Mouse (Mus musculus) adrenal gland, adult 2 months (tissue): ENCODE results near the gene U2af1l4. TPM values are rescaled to one million over a fixed set of nuclear protein-coding genes. Genes with fewer than 3 reads are reported as not detected.
A peak's percentile ranks its signal among the peaks of the same experiment; 100 is the strongest.

Source experiments
- DNase-seq: peaks from one replicate; pipeline ENCODE4 v3.0.0; 2021
- microRNA-seq, 2 experiments: library from miRNA; unstranded; fragments of <30 nt; microRNA quantifications; one replicate each; pipeline ENCODE4 v1.2.0; 2021
- polyA plus RNA-seq: library from polyadenylated mRNA; depleted of rRNA; stranded (reverse); fragments of >200 nt; gene quantifications from 2 replicates; pipeline ENCODE4 v1.2.3, GENCODE M21; 2012; rRNA removed
- total RNA-seq, 2 experiments: library from RNA; stranded (reverse); gene quantifications; 2 replicates each; pipeline ENCODE4 v1.2.3; 2021

The U2af1l4 gene
- total and polyA plus RNA-seq, 3 experiments: 73.3 to 92.5 (median 92.3) TPM

DNA sequence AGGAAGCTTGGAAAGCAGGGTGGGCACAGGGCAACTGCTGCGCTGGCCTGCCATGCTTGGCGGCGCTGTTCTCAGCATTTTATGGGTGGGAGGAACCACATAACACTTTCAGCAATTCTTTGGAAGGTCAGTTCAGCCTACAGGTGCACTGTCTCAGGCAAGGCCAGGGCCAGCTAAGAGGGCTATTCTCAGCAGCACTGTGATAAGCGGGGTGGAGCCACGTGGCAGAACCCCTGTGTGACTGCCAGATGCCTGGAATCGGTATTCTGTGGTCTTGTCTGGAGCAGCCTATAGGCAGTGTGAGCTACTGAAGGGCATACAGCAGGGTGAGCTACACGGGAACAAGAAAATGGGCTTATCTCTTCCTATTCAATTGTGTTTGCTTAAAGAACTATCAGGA is 46.9 kb downstream of the U2af1l4 start:
- DNase-seq: no peak

DNA sequence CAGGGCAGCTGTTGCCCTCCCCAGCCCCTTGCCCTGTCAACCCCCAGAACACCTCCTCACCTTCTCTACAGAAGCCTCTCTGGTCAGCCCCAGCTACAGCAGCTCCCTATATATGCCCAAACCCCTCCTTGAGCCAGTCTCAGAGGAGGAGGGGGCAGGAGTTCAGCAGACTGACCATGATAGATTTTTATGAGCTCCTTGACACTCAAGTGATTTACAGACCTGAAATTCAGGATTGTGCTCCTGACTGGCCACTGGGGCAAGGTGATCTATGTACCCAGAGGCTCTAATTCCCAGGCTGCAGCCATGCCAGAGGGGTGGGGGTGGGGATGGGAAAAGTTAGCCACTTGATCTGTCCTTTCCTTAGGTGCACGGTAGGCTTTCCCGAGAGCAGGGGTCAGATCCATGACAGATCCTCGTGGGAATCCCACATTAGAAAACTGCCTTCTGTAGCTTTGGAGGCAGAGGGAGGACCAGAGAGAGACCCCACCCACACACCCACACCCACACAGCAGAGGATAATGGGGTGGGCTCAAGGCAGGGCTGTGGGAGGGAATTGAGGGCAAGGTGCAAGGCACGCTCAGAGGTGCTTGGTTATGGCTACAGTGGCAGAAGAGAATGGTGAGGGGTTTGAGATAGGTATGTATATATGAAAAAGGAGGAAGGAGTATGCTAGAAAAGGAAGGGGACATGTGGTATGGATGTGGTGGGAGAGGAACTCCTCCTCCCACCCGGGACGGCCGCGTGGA is 49.7 kb downstream of the U2af1l4 start, which contains the start of gene Upk1a:
Gene Upk1a (minus strand): TSS at position 194 of the 749 bp plus-strand sequence.
- DNase-seq: no peak

DNA sequence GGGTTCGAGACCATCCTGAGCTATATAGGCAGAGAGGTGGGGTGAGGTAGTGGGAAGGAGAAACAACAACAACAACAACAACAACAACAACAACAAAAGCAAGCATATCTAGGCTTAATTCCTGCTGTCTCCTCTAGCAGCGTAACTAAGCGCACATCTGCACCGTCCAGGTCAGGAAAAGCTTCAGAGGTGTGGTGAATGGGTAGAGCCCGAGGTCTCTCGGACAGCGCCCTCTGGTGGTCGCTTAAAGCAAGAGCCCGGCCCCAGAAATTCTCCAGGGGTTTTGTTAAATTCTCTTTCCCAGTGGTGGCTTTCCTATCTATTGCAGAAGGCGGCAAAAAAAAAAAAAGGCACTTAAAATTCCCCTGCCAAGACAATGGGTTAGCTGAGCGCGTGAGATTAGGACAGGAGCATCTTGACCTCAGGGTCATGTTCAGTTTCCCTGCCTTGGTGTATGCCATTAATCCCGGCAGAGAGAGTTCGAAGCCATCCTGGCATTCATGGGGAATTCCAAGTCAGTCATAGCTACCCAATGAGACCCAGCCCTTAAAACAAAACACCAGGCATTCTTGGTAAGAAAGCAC is 50.5 kb downstream of the U2af1l4 start:
- peak; percentile 62 for DNase-seq

DNA sequence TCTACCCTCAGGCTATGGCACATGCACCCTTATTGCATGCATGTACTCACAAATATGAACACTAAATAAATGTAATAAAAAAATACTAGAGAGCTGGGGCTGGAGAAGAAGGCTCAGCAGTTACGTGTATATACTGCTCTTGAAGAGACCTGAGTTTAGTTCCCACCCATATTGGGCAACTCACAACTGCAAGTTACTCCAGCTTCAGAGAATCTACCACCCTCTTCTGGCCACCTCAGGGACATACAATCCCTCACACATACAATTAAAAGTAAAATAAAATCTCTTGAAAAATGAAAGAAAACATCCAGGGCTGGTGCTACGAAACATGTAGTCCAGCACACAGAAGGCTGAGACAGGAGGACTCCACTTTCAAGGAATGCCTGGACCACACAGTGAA is 51.4 kb downstream of the U2af1l4 start:
- DNase-seq: no peak

Small RNA genes lying within 50 kb of the gene (microRNA-seq; reads per million reads assigned to microRNA genes)
- 0.44 to 1.7 reads per million in 2 experiments for gene Gm38670
- 0.41 to 0.66 reads per million in 2 experiments for gene Mir3569

Other genes with a start within 250 kb of the U2af1l4 start
Only the 30 nearest of the 33 such genes appear.
- gene Lrfn3, start 200.5 kb upstream of the U2af1l4 start, total RNA-seq: 10 to 100 TPM in 1 of 2 experiments, 1 to 10 TPM in 1; 8.2 to 11.9 TPM
- 32.9 and 37.6 TPM in 2 replicates for gene Lrfn3, start 200.5 kb upstream of the U2af1l4 start, polyA plus RNA-seq
- 10 to 100 TPM; 34.7 to 41.9 TPM for gene Tyrobp, start 149.5 kb upstream of the U2af1l4 start, total RNA-seq
- 73.3 and 87.9 TPM in 2 replicates for gene Tyrobp, start 149.5 kb upstream of the U2af1l4 start, polyA plus RNA-seq
- gene Hcst, start 143.4 kb upstream of the U2af1l4 start, total RNA-seq: 1 to 10 TPM; 1.2 to 2.0 TPM
- gene Hcst, start 143.4 kb upstream of the U2af1l4 start, polyA plus RNA-seq: 6.3 and 7.9 TPM in 2 replicates
- gene Nfkbid, start 141.6 kb upstream of the U2af1l4 start, total RNA-seq: 1 to 10 TPM; 1.1 to 1.3 TPM
- gene Nfkbid, start 141.6 kb upstream of the U2af1l4 start, polyA plus RNA-seq: 3.7 and 4.1 TPM in 2 replicates
- gene Aplp1, start 117.8 kb upstream of the U2af1l4 start, total RNA-seq: 10 to 100 TPM; 22.7 to 43.2 TPM
- 37.7 and 54.1 TPM in 2 replicates for gene Aplp1, start 117.8 kb upstream of the U2af1l4 start, polyA plus RNA-seq
- not detected for gene Kirrel2, start 105.6 kb upstream of the U2af1l4 start, total RNA-seq
- not detected in 2 replicates for gene Kirrel2, start 105.6 kb upstream of the U2af1l4 start, polyA plus RNA-seq
- not detected for gene Nphs1, start 105.0 kb upstream of the U2af1l4 start, total RNA-seq
- not detected in 2 replicates for gene Nphs1, start 105.0 kb upstream of the U2af1l4 start, polyA plus RNA-seq
- gene Prodh2, start 69.7 kb upstream of the U2af1l4 start, total RNA-seq: under 1 TPM in 1 of 2 experiments, not detected in 1; 0.86 TPM
- gene Prodh2, start 69.7 kb upstream of the U2af1l4 start, polyA plus RNA-seq: 0.10 TPM in 1 of 2 replicates, not detected in the other
- gene Arhgap33, start 28.2 kb upstream of the U2af1l4 start, total RNA-seq: 1 to 10 TPM; 2.2 to 3.1 TPM
- gene Arhgap33, start 28.2 kb upstream of the U2af1l4 start, polyA plus RNA-seq: 20.3 and 23.2 TPM in 2 replicates
- gene Hspb6, start 11.1 kb upstream of the U2af1l4 start, total RNA-seq: 10 to 100 TPM; 22.4 to 38.7 TPM
- gene Hspb6, start 11.1 kb upstream of the U2af1l4 start, polyA plus RNA-seq: 96.2 and 110 TPM in 2 replicates
- 1 to 10 TPM; 6.8 to 7.0 TPM for gene Proser3, start 11.0 kb upstream of the U2af1l4 start, total RNA-seq
- gene Proser3, start 11.0 kb upstream of the U2af1l4 start, polyA plus RNA-seq: 10.4 and 10.8 TPM in 2 replicates
- gene Lin37, start 3.5 kb upstream of the U2af1l4 start, total RNA-seq: 10 to 100 TPM; 43.7 to 71.4 TPM
- gene Lin37, start 3.5 kb upstream of the U2af1l4 start, polyA plus RNA-seq: 47.5 and 53.5 TPM in 2 replicates
- 1 to 10 TPM; 3.6 to 4.8 TPM for gene Gm49396, start within 50 bp of the U2af1l4 start, total RNA-seq
- gene Gm49396, start within 50 bp of the U2af1l4 start, polyA plus RNA-seq: 0.93 and 1.7 TPM in 2 replicates
- gene Psenen, start 326 bp downstream of the U2af1l4 start, total RNA-seq: 100 to 1,000 TPM; 185 to 190 TPM
- gene Psenen, start 326 bp downstream of the U2af1l4 start, polyA plus RNA-seq: 88.6 and 123 TPM in 2 replicates
- gene Igflr1, start 2.1 kb downstream of the U2af1l4 start, total RNA-seq: 1 to 10 TPM; 3.0 to 3.8 TPM
- 6.9 and 10.1 TPM in 2 replicates for gene Igflr1, start 2.1 kb downstream of the U2af1l4 start, polyA plus RNA-seq
- gene Kmt2b, start 25.4 kb downstream of the U2af1l4 start, total RNA-seq: 10 to 100 TPM; 28.5 to 41.4 TPM
- 50.2 and 50.4 TPM in 2 replicates for gene Kmt2b, start 25.4 kb downstream of the U2af1l4 start, polyA plus RNA-seq
- under 1 TPM in 1 of 2 experiments, not detected in 1; 0.46 TPM for gene Zbtb32, start 35.6 kb downstream of the U2af1l4 start, total RNA-seq
- 0.44 and 0.45 TPM in 2 replicates for gene Zbtb32, start 35.6 kb downstream of the U2af1l4 start, polyA plus RNA-seq
- under 1 TPM in 1 of 2 experiments, not detected in 1; 0.21 TPM for gene Upk1a, start 49.5 kb downstream of the U2af1l4 start, total RNA-seq
- gene Upk1a, start 49.5 kb downstream of the U2af1l4 start, polyA plus RNA-seq: 1.3 and 1.5 TPM in 2 replicates
- gene Cox6b1, start 62.9 kb downstream of the U2af1l4 start, total RNA-seq: 1,000 to 10,000 TPM; 1,292 to 2,642 TPM
- 223 and 275 TPM in 2 replicates for gene Cox6b1, start 62.9 kb downstream of the U2af1l4 start, polyA plus RNA-seq
- gene Etv2, start 72.6 kb downstream of the U2af1l4 start, total RNA-seq: not detected
- not detected in 2 replicates for gene Etv2, start 72.6 kb downstream of the U2af1l4 start, polyA plus RNA-seq
- gene Rbm42, start 87.0 kb downstream of the U2af1l4 start, total RNA-seq: 10 to 100 TPM; 78.0 to 81.9 TPM
- gene Rbm42, start 87.0 kb downstream of the U2af1l4 start, polyA plus RNA-seq: 125 and 139 TPM in 2 replicates
- 10 to 100 TPM in 1 of 2 experiments, 1 to 10 TPM in 1; 6.2 to 10.7 TPM for gene Haus5, start 101.7 kb downstream of the U2af1l4 start, total RNA-seq
- 6.3 and 6.9 TPM in 2 replicates for gene Haus5, start 101.7 kb downstream of the U2af1l4 start, polyA plus RNA-seq
- gene Pmis2, start 108.3 kb downstream of the U2af1l4 start, total RNA-seq: not detected
- not detected in 2 replicates for gene Pmis2, start 108.3 kb downstream of the U2af1l4 start, polyA plus RNA-seq
- 1 to 10 TPM; 3.5 to 5.7 TPM for gene 2200002J24Rik, start 135.6 kb downstream of the U2af1l4 start, total RNA-seq
- 12.5 and 12.7 TPM in 2 replicates for gene 2200002J24Rik, start 135.6 kb downstream of the U2af1l4 start, polyA plus RNA-seq
- 1 to 10 TPM; 2.0 to 3.0 TPM for gene Atp4a, start 148.9 kb downstream of the U2af1l4 start, total RNA-seq
- 3.3 and 3.9 TPM in 2 replicates for gene Atp4a, start 148.9 kb downstream of the U2af1l4 start, polyA plus RNA-seq
- 100 to 1,000 TPM; 193 to 234 TPM for gene Tmem147, start 166.2 kb downstream of the U2af1l4 start, total RNA-seq
- gene Tmem147, start 166.2 kb downstream of the U2af1l4 start, polyA plus RNA-seq: 333 and 341 TPM in 2 replicates
- gene Gapdhs, start 180.4 kb downstream of the U2af1l4 start, total RNA-seq: not detected
- gene Gapdhs, start 180.4 kb downstream of the U2af1l4 start, polyA plus RNA-seq: not detected in 2 replicates
- gene Sbsn, start 188.2 kb downstream of the U2af1l4 start, total RNA-seq: 100 to 1,000 TPM; 269 to 540 TPM
- 71.3 and 81.0 TPM in 2 replicates for gene Sbsn, start 188.2 kb downstream of the U2af1l4 start, polyA plus RNA-seq
- 1 to 10 TPM; 3.9 to 5.9 TPM for gene Dmkn, start 200.5 kb downstream of the U2af1l4 start, total RNA-seq
- gene Dmkn, start 200.5 kb downstream of the U2af1l4 start, polyA plus RNA-seq: 3.5 and 7.6 TPM in 2 replicates
- not detected for gene Krtdap, start 224.6 kb downstream of the U2af1l4 start, total RNA-seq
- not detected in 2 replicates for gene Krtdap, start 224.6 kb downstream of the U2af1l4 start, polyA plus RNA-seq